In genomic region chr6:135230586-135230985, GRCm38 (mm10) we compare ENCODE assay signal across 17 mouse cellular contexts. TPM values are rescaled to one million over a fixed set of nuclear protein-coding genes. Genes with fewer than 3 reads are reported as not detected.
"Had no signal": no experiment of that assay in that cellular context is flagged by ENCODE, and none has a peak within 500 bp of the region (broad histone marks: within the 10 kb centered on the region; RNA-seq: fewer than 3 reads in every experiment).

No protein-coding gene starts in this region.

- H3K4me2 ChIP-seq: lung, embryonic 15.5 days; midbrain, embryonic 11.5 days; midbrain, embryonic 15.5 days; neural tube, embryonic 12.5 days had no signal

- H3K9me3 ChIP-seq: lung, embryonic 15.5 days; megakaryocyte, embryonic 14.5 days; midbrain, embryonic 15.5 days; neural tube, embryonic 12.5 days had no signal

- H3K9ac ChIP-seq: liver, embryonic 14.5 days; lung, embryonic 15.5 days; midbrain, embryonic 15.5 days; neural tube, embryonic 12.5 days had no signal

- H3K4me1 ChIP-seq: lung, embryonic 15.5 days; midbrain, embryonic 15.5 days; neural tube, embryonic 12.5 days had no signal

- ATAC-seq: lung, postnatal 0 days; midbrain, embryonic 15.5 days had no signal

- DNase-seq: lung, adult 2 months; lung, postnatal 14 days; lung, postnatal 36 days; right cerebral cortex, postnatal 14 days; thymus, adult 18-20 months; thymus, postnatal 25 days; thymus, postnatal 4 days had no signal

- H3K27ac ChIP-seq: liver, embryonic 14.5 days; lung, embryonic 15.5 days; macrophage; midbrain, embryonic 15.5 days; neural tube, embryonic 12.5 days had no signal

- H3K4me3 ChIP-seq: lung, embryonic 15.5 days; megakaryocyte, embryonic 14.5 days; midbrain, embryonic 15.5 days; neural tube, embryonic 12.5 days had no signal

- H3K27me3 ChIP-seq: lung, embryonic 15.5 days; megakaryocyte, embryonic 14.5 days; midbrain, embryonic 15.5 days; neural tube, embryonic 12.5 days had no signal

RNA-seq across cellular contexts. Expression of gene Gsg1, which starts 23.6 kb away (rescaled TPM):
- total RNA-seq: megakaryocyte progenitor cell, adult 5-6 weeks; neutrophil, adult 5-6 weeks had no signal
- polyA plus RNA-seq: midbrain, embryonic 15.5 days had no signal
